Mouse (Mus musculus) lung, adult 2 months (tissue): Measurements from ENCODE around the gene Aatk.

Source experiments
- CTCF ChIP-seq: fragments of 200-500 bp; IDR thresholded peaks from 2 replicates; pipeline ENCODE4 v1.5.1; 2011; ENCODE audit warnings: mild to moderate bottlenecking, low read length, control low read depth; ENCODE audit not compliant: insufficient read depth
- POLR2A ChIP-seq: fragments of 200-500 bp; IDR thresholded peaks from 2 replicates; pipeline ENCODE4 v1.6.1; 2011; ENCODE audit warnings: low read depth, mild to moderate bottlenecking, control low read depth, low read length, borderline replicate concordance; ENCODE audit errors: extremely low read depth

GRCm38 (mm10) chr11:120022841-120023240 is 24.1 kb downstream of the Aatk start:
- TF ChIP-seq CTCF: no peak
- TF ChIP-seq POLR2A: no peak
